Mouse (Mus musculus): ENCODE data around the gene Pheta1.

The Pheta1 gene

DNA sequence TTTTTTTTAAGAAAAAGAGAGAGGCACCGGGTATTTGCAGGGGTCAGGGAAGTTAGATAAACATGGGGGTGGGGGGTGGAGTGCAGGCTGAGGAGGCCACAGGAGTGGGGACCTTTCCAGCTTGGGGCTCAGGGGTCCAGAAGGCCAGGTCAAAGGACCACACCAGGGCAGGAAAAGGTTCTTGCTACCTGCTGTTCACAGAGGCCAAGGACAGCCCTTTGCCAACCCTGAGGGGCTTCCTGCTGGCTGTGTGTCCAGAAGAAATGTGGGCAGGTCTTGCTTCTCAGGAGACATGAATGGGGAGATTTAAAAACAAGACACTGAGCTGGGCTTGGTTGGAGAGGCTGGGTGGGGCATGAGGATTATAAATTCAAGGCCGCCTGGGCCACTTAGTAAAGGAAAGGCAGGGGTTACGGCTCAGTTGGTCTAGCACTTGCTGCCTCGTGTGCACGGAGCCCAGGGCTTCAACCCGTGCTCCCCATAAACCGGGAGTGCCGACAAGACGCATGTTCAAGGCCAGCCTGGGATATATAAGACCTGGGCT is 41.1 kb downstream of the Pheta1 start:
- DNase-seq (ENCODE audit: low read depth, low spot score) = no peak

GRCm38 (mm10) chr5:121890925-121891324 is 42.1 kb downstream of the Pheta1 start:
- DNase-seq (ENCODE audit: low read depth, low spot score) = no peak

DNA sequence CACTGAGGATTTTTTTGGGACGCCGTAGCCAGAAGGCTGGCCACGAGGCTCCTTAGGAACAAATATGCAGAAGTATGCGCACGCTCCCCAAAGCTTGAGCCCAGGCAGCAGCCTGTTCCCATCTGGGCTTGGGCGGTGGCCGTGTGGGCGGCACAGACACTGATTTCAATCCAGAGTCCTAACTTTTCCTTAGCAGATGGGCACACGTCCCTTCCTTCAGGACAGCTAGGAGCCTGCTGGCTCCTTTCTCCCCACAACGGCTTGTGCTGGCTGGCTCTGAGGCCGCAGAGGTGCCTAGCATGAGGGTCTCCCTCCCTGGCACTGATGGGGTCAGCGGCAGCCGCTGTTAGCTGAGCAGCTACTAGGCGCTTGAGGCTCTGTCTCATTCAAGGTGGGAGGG is 43.5 kb downstream of the Pheta1 start:
- DNase-seq (ENCODE audit: low read depth, low spot score) = no peak

- no peak for DNase-seq (ENCODE audit: low read depth, low spot score)
These were observed 44.8 kb downstream of the Pheta1 start for GRCm38 (mm10) chr5:121893581-121893980.

- DNase-seq (ENCODE audit: low read depth, low spot score) = no peak
These were observed 45.9 kb downstream of the Pheta1 start for GRCm38 (mm10) chr5:121894647-121895046.

- no peak for DNase-seq (ENCODE audit: low read depth, low spot score)
These were observed 46.5 kb downstream of the Pheta1 start for GRCm38 (mm10) chr5:121895117-121895756.

DNA sequence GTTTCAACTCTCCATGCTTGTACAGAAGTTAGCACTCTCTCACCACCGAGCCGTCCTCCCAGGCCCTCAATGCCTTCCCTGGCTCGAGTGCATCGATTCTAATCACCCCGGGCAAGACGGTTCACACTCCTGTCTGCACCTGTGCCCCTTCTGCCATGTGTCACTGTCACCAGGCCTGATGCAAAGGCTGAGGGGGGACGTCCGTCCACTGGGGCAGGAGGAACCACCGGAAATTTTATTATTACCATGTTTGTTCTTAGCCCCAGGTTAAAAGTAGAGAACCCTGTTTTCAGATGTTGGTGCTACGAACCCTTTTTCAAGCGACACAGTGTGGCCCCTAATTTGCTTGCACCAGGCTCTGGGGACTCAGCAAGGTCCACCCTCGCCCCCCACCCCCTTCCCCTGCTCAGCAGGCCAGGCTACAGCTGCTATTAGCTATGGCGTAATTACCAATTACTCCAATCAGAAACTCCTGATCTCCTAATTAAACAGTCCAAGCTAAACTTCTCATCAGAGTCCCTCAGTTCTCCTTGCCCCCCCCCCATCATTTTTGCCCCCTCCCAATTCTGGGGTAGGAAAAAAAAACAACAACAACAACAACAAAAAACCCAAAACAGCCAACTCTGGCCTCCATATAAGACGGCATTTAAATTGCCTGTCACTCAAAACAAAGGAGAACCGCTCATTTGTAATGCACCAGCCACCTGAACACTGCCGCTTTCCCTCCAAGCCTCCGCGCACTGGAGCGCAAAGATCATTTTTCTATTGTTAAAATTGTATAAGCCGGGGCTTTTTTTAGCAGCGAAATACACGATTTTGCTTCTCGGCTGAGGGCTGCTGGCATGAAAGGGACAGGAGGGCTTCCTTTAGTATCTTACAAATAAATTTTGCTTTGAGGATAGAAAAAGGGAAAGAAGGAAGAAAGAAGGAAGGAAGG is 54.3 kb downstream of the Pheta1 start:
- DNase-seq (ENCODE audit: low read depth, low spot score) = no peak

Measured in forelimb bud, embryonic 11.5 days (tissue).